Mouse (Mus musculus) stomach, embryonic 15.5 days (tissue): ENCODE measurements around the gene Noto. TPM values are rescaled to one million over a fixed set of nuclear protein-coding genes. Genes with fewer than 3 reads are reported as not detected.

Experiments
- polyA plus RNA-seq: library from polyadenylated mRNA; unstranded; fragments of >200 nt; fragmentation: Nextera tagmentation; extraction: Ambion mirVana; gene quantifications from 2 replicates; pipeline ENCODE4 v1.2.1, GENCODE M21; 2015

Gene Noto
- polyA plus RNA-seq, 1 experiment from 2014 or later: not detected

Other genes starting within 250 kb of the Noto start
- gene Emx1, start 236.4 kb upstream of the Noto start, polyA plus RNA-seq: not detected in 2 replicates
- 11.0 and 11.5 TPM in 2 replicates for gene Sfxn5, start 90.5 kb upstream of the Noto start, polyA plus RNA-seq
- 11.1 and 12.2 TPM in 2 replicates for gene Rab11fip5, start 49.3 kb upstream of the Noto start, polyA plus RNA-seq
- 41.4 and 48.6 TPM in 2 replicates for gene Smyd5, start 8.1 kb downstream of the Noto start, polyA plus RNA-seq
- 433 and 479 TPM in 2 replicates for gene Cct7, start 27.6 kb downstream of the Noto start, polyA plus RNA-seq
- gene Pradc1, start 28.1 kb downstream of the Noto start, polyA plus RNA-seq: 38.4 and 41.4 TPM in 2 replicates
- gene Fbxo41, start 79.1 kb downstream of the Noto start, polyA plus RNA-seq: 0.21 and 0.31 TPM in 2 replicates
- gene Egr4, start 89.7 kb downstream of the Noto start, polyA plus RNA-seq: not detected in 2 replicates
- 4.0 and 5.2 TPM in 2 replicates for gene Alms1, start 163.6 kb downstream of the Noto start, polyA plus RNA-seq